Mouse (Mus musculus): ENCODE measurements at regions not wholly inside any gene's neighbourhood (a gene's known extent, or its start where the extent isn't known, plus 50 kb on each side); places are given as distances from the start of the nearest gene placed in this dataset.
A peak's percentile ranks its signal among the peaks of the same experiment; 100 is the strongest.

- Histone ChIP-seq H3K36me3 (ENCODE audit: control insufficient read depth, insufficient read depth, low read length) (no peaks in the 10 kb centered on the region), H3K9ac (ENCODE audit: low read length) (no peak overlapping the region), H3K27me3 (ENCODE audit: control insufficient read depth, insufficient read depth, low read depth, low read length) (no peaks in the 10 kb centered on the region), H3K27ac (ENCODE audit: low read length) (no peak overlapping the region), H3K4me1 (replicated peaks; ENCODE audit: control insufficient read depth, insufficient read depth, low read length) (peaks cover 15% of the 10 kb centered on the region), H3K4me2 (ENCODE audit: low read depth, low read length) (no peak overlapping the region), H3K4me3 (ENCODE audit: low read length) (no peak overlapping the region), H3K9me3 (ENCODE audit: control insufficient read depth, low read length) (no peaks in the 10 kb centered on the region)
- WGBS: 47% methylated on average over 1 of the region's 1 CpGs
- ATAC-seq (ENCODE audit: low read depth): peak; percentile 70
Measured at GRCm38 (mm10) chr15:61517265-61517664, 594.5 kb upstream of the A1bg start.

GRCm38 (mm10) chr15:61514324-61514723 is 591.5 kb upstream of the A1bg start:
- Histone ChIP-seq H3K27me3 (ENCODE audit: control insufficient read depth, insufficient read depth, low read depth, low read length) (no peaks in the 10 kb centered on the region), H3K4me3 (ENCODE audit: low read length) (no peak overlapping the region), H3K4me2 (ENCODE audit: low read depth, low read length) (no peak overlapping the region), H3K9ac (ENCODE audit: low read length) (no peak overlapping the region), H3K27ac (ENCODE audit: low read length) (no peak overlapping the region), H3K9me3 (ENCODE audit: control insufficient read depth, low read length) (no peaks in the 10 kb centered on the region), H3K4me1 (replicated peaks; ENCODE audit: control insufficient read depth, insufficient read depth, low read length) (peaks cover 15% of the 10 kb centered on the region), H3K36me3 (ENCODE audit: control insufficient read depth, insufficient read depth, low read length) (no peaks in the 10 kb centered on the region)
- 0% methylated on average over 1 of the region's 1 CpGs for WGBS
- peak; percentile 90 for ATAC-seq (ENCODE audit: low read depth)

DNA sequence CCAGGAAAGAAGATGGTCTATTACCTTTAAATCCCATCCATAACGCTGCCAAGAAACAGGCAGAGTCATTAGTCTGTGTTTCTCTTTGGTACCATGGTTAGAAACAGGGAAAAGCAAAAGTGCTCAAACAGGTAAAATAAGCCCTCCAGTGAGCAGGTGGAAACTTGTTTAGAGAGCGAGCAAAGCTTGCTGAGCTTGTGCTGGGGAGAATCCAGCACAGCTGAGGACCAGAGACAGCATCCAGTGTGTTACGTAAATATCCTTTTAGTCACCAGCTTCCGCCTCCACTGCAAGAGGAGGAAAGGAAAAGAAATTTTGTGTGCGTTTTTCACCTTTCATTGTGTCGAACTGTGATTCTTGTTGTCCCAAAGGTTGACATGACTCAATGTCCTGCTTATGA is 586.0 kb upstream of the A1bg start:
- H3K9ac ChIP-seq (ENCODE audit: low read length): no peak overlapping the region
- H3K4me1 ChIP-seq (replicated peaks; ENCODE audit: control insufficient read depth, insufficient read depth, low read length): peaks cover 2% of the 10 kb centered on the region
- no peak overlapping the region for H3K4me2 ChIP-seq (ENCODE audit: low read depth, low read length)
- WGBS: 78% methylated on average over 6 of the region's 6 CpGs
- no peaks in the 10 kb centered on the region for H3K36me3 ChIP-seq (ENCODE audit: control insufficient read depth, insufficient read depth, low read length)
- ATAC-seq (ENCODE audit: low read depth): no peak
- H3K4me3 ChIP-seq (ENCODE audit: low read length): no peak overlapping the region
- H3K9me3 ChIP-seq (ENCODE audit: control insufficient read depth, low read length): no peaks in the 10 kb centered on the region
- H3K27ac ChIP-seq (ENCODE audit: low read length): no peak overlapping the region
- H3K27me3 ChIP-seq (ENCODE audit: control insufficient read depth, insufficient read depth, low read depth, low read length): no peaks in the 10 kb centered on the region

- Histone ChIP-seq H3K9me3 (ENCODE audit: control insufficient read depth, low read length) (no peaks in the 10 kb centered on the region), H3K4me2 (ENCODE audit: low read depth, low read length) (no peak overlapping the region), H3K4me3 (ENCODE audit: low read length) (no peak overlapping the region), H3K27ac (ENCODE audit: low read length) (no peak overlapping the region), H3K27me3 (ENCODE audit: control insufficient read depth, insufficient read depth, low read depth, low read length) (no peaks in the 10 kb centered on the region), H3K36me3 (ENCODE audit: control insufficient read depth, insufficient read depth, low read length) (no peaks in the 10 kb centered on the region), H3K4me1 (replicated peaks; ENCODE audit: control insufficient read depth, insufficient read depth, low read length) (no peaks in the 10 kb centered on the region), H3K9ac (ENCODE audit: low read length) (no peak overlapping the region)
- 71% methylated on average over 6 of the region's 6 CpGs for WGBS
- no peak for ATAC-seq (ENCODE audit: low read depth)
Measured at GRCm38 (mm10) chr15:61506361-61506897, 583.6 kb upstream of the A1bg start.

DNA sequence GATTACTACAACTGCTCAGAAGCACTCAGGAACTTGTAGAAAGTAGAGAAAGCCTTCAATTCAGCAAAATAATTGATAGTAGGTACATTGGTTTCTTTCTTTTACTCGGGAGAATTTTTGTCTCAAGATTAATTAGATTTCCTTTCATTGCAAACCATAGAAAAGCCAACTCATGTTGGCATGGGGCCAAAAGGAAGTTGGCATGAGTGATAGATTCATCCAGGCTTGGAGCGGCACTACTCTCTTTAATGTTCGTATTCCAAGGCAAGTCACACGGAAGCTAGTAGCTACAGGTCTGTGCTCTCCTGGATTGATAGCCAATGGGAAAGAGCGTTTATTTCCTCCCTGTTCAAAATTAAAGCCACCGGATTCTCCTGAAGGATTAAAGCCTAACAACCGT is 580.6 kb upstream of the A1bg start:
- Histone ChIP-seq H3K27me3 (ENCODE audit: control insufficient read depth, insufficient read depth, low read depth, low read length) (no peaks in the 10 kb centered on the region), H3K27ac (ENCODE audit: low read length) (no peak overlapping the region), H3K4me2 (ENCODE audit: low read depth, low read length) (no peak overlapping the region), H3K9me3 (ENCODE audit: control insufficient read depth, low read length) (no peaks in the 10 kb centered on the region), H3K4me3 (ENCODE audit: low read length) (no peak overlapping the region), H3K4me1 (replicated peaks; ENCODE audit: control insufficient read depth, insufficient read depth, low read length) (no peaks in the 10 kb centered on the region), H3K36me3 (ENCODE audit: control insufficient read depth, insufficient read depth, low read length) (no peaks in the 10 kb centered on the region), H3K9ac (ENCODE audit: low read length) (no peak overlapping the region)
- 55% methylated on average over 7 of the region's 7 CpGs for WGBS
- ATAC-seq (ENCODE audit: low read depth): no peak

DNA sequence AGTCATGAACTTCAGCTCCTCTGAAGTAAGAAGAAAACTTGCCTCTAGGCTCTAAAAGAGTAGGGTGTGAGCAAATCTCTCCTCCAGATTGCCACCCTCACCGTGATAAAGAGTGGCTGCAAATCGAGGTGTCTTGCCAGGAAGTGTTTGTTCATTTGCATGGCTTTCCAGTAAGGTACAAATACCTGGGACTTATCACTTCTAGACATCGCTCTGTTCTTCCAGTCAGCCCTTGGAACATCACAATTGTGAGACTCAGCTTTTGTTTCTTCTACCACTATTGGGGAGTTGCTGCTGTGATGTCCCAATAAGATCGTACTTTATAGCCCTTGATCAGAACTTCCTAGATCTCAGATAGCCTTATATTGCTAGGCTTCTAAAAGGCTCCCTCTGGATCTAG is 566.9 kb upstream of the A1bg start:
- Histone ChIP-seq H3K27ac (ENCODE audit: low read length) (no peak overlapping the region), H3K27me3 (ENCODE audit: control insufficient read depth, insufficient read depth, low read depth, low read length) (no peaks in the 10 kb centered on the region), H3K4me1 (replicated peaks; ENCODE audit: control insufficient read depth, insufficient read depth, low read length) (no peaks in the 10 kb centered on the region), H3K9me3 (ENCODE audit: control insufficient read depth, low read length) (no peaks in the 10 kb centered on the region), H3K4me2 (ENCODE audit: low read depth, low read length) (no peak overlapping the region), H3K36me3 (ENCODE audit: control insufficient read depth, insufficient read depth, low read length) (no peaks in the 10 kb centered on the region), H3K9ac (ENCODE audit: low read length) (no peak overlapping the region), H3K4me3 (ENCODE audit: low read length) (no peak overlapping the region)
- no peak for ATAC-seq (ENCODE audit: low read depth)
- 79% methylated on average over 4 of the region's 4 CpGs for WGBS

- H3K4me2 ChIP-seq (ENCODE audit: low read depth, low read length): no peak overlapping the region
- H3K36me3 ChIP-seq (ENCODE audit: control insufficient read depth, insufficient read depth, low read length): no peaks in the 10 kb centered on the region
- H3K27me3 ChIP-seq (ENCODE audit: control insufficient read depth, insufficient read depth, low read depth, low read length): no peaks in the 10 kb centered on the region
- H3K9me3 ChIP-seq (ENCODE audit: control insufficient read depth, low read length): no peaks in the 10 kb centered on the region
- no peak overlapping the region for H3K27ac ChIP-seq (ENCODE audit: low read length)
- H3K9ac ChIP-seq (ENCODE audit: low read length): no peak overlapping the region
- peak; percentile 66 for ATAC-seq (ENCODE audit: low read depth)
- peaks cover 3% of the 10 kb centered on the region; the same call in 1 of the 2 replicates for H3K4me1 ChIP-seq (replicated peaks; ENCODE audit: control insufficient read depth, insufficient read depth, low read length)
- H3K4me3 ChIP-seq (ENCODE audit: low read length): no peak overlapping the region
- 6% methylated on average over 7 of the region's 7 CpGs for WGBS
Measured at GRCm38 (mm10) chr15:61481861-61482260, 559.0 kb upstream of the A1bg start.

DNA sequence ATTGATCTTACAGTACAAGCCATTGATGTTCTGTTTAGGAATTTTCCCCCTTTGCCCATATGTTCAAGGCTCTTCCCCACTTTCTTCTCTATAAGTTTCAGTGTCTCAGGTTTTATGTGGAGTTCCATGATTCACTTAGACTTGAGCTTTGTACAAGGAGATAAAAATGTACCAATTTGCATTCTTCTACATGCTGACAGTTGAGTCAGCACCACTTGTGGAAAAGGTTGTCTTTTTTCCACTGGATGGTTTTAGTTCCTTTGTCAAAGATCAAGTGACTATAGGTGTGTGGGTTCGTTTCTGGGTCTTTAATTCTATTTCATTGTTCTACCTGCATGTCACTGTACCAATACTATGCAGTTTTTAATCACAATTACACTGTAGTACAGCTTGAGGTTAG is 551.1 kb upstream of the A1bg start:
- Histone ChIP-seq H3K36me3 (ENCODE audit: control insufficient read depth, insufficient read depth, low read length) (no peaks in the 10 kb centered on the region), H3K4me2 (ENCODE audit: low read depth, low read length) (no peak overlapping the region), H3K9me3 (ENCODE audit: control insufficient read depth, low read length) (no peaks in the 10 kb centered on the region), H3K4me3 (ENCODE audit: low read length) (no peak overlapping the region), H3K4me1 (replicated peaks; ENCODE audit: control insufficient read depth, insufficient read depth, low read length) (no peaks in the 10 kb centered on the region), H3K27me3 (ENCODE audit: control insufficient read depth, insufficient read depth, low read depth, low read length) (no peaks in the 10 kb centered on the region), H3K9ac (ENCODE audit: low read length) (no peak overlapping the region), H3K27ac (ENCODE audit: low read length) (no peak overlapping the region)
- ATAC-seq (ENCODE audit: low read depth): no peak
- 45% methylated on average over 1 of the region's 1 CpGs for WGBS

DNA sequence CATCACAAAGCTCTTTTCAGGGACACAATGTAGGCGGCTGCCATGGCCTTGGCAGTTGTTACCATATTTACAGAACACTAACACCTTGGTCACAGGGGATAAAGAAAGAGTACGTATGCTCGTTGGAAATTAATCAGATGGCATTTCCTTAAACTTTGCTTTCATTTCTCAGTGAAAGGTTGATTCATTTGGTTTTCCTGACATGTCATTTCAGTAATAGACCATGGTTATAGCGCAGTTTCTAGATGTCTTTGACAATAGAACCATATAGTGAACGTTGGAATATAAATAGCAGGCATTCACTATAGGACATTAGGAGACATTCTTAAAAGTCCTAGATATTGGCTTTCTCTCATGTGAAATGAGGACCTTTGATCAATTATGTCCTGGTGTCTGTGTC is 532.2 kb upstream of the A1bg start:
- Histone ChIP-seq H3K36me3 (ENCODE audit: control insufficient read depth, insufficient read depth, low read length) (no peaks in the 10 kb centered on the region), H3K27ac (ENCODE audit: low read length) (no peak overlapping the region), H3K9me3 (ENCODE audit: control insufficient read depth, low read length) (no peaks in the 10 kb centered on the region), H3K4me1 (replicated peaks; ENCODE audit: control insufficient read depth, insufficient read depth, low read length) (peaks cover 8% of the 10 kb centered on the region), H3K9ac (ENCODE audit: low read length) (no peak overlapping the region), H3K4me2 (ENCODE audit: low read depth, low read length) (no peak overlapping the region), H3K27me3 (ENCODE audit: control insufficient read depth, insufficient read depth, low read depth, low read length) (no peaks in the 10 kb centered on the region), H3K4me3 (ENCODE audit: low read length) (no peak overlapping the region)
- no peak for ATAC-seq (ENCODE audit: low read depth)
- 75% methylated on average over 5 of the region's 5 CpGs for WGBS

DNA sequence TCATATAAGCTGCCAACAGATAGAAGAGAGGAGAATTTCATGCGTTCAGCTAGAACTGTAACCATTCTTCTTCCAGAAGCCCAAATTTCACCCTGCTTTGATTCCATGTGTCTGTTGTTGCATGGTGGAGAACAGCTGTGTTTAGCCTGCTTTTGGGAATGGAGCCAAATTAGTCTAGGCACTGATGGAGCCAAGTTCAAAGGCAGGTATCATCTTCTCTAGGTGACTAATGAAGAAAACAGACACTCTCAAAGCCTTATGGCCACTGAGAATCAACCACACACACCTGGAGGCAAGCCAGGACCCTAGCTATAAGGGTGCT is 531.5 kb upstream of the A1bg start:
- no peaks in the 10 kb centered on the region for H3K27me3 ChIP-seq (ENCODE audit: control insufficient read depth, insufficient read depth, low read depth, low read length)
- WGBS: 59% methylated on average over 1 of the region's 1 CpGs
- no peak overlapping the region for H3K4me3 ChIP-seq (ENCODE audit: low read length)
- no peak overlapping the region for H3K27ac ChIP-seq (ENCODE audit: low read length)
- H3K4me2 ChIP-seq (ENCODE audit: low read depth, low read length): no peak overlapping the region
- peak; percentile 38; the same call in 1 of the 2 replicates for ATAC-seq (ENCODE audit: low read depth)
- H3K36me3 ChIP-seq (ENCODE audit: control insufficient read depth, insufficient read depth, low read length): no peaks in the 10 kb centered on the region
- no peak overlapping the region for H3K9ac ChIP-seq (ENCODE audit: low read length)
- H3K9me3 ChIP-seq (ENCODE audit: control insufficient read depth, low read length): no peaks in the 10 kb centered on the region
- peaks cover 8% of the 10 kb centered on the region for H3K4me1 ChIP-seq (replicated peaks; ENCODE audit: control insufficient read depth, insufficient read depth, low read length)
